16 mouse cellular contexts compared by ENCODE assay signal in genomic region chr9:70524366-70524765, GRCm38 (mm10). TPM values are rescaled to one million over a fixed set of nuclear protein-coding genes. Genes with fewer than 3 reads are reported as not detected.
DNase-seq lines count a peak whose midpoint lies in the region; ATAC-seq and TF ChIP-seq lines count a peak whose summit lies in the region.
"Had no signal": no experiment of that assay in that cellular context is flagged by ENCODE, and none has a peak within 500 bp of the region (broad histone marks: within the 10 kb centered on the region; RNA-seq: fewer than 3 reads in every experiment).

No protein-coding gene starts in this region.

- peak; percentile 33 for DNase-seq in T-cell, adult 2 months (ENCODE audit: low spot score)
- DNase-seq in kidney, postnatal 14 days, result no peak
- no peak for DNase-seq in left cerebral cortex, adult 9 months (ENCODE audit: low spot score in 2 of 2)
- DNase-seq in layer of hippocampus, postnatal 10 days (ENCODE audit: low spot score in 2 of 2), result no peak
- no peak for DNase-seq in lung, postnatal 0 days (ENCODE audit: low spot score)
- DNase-seq: cerebellum, postnatal 25 days; kidney, postnatal 10 days; layer of hippocampus, postnatal 36 days; lung, postnatal 4 days; spleen, adult 18-20 months had no signal

- H3K9me3 ChIP-seq in heart, embryonic 14.5 days (ENCODE audit: control insufficient read depth, low read length), result no peaks in the 10 kb centered on the region
- no peaks in the 10 kb centered on the region for H3K9me3 ChIP-seq in lung, postnatal 0 days (ENCODE audit: low read length)
- H3K9me3 ChIP-seq: embryonic facial prominence, embryonic 12.5 days; limb, embryonic 13.5 days; neural tube, embryonic 13.5 days had no signal

- H3K4me1 ChIP-seq in heart, embryonic 14.5 days (ENCODE audit: control insufficient read depth in 2 of 2, insufficient read depth in 2 of 2, low read length in 2 of 2), result no peaks in the 10 kb centered on the region
- H3K4me1 ChIP-seq in lung, postnatal 0 days (ENCODE audit: insufficient read depth, low read depth, low read length), result no peaks in the 10 kb centered on the region
- H3K4me1 ChIP-seq: embryonic facial prominence, embryonic 12.5 days; limb, embryonic 13.5 days; neural tube, embryonic 13.5 days had no signal

- H3K4me3 ChIP-seq in heart, embryonic 14.5 days (ENCODE audit: control insufficient read depth in 1 of 2, insufficient read depth in 1 of 2, low read depth in 1 of 2, low read length in 2 of 2), result no peak overlapping the region
- H3K4me3 ChIP-seq in lung, postnatal 0 days (ENCODE audit: low read depth, low read length), result no peak overlapping the region
- H3K4me3 ChIP-seq: embryonic facial prominence, embryonic 12.5 days; limb, embryonic 13.5 days; neural tube, embryonic 13.5 days had no signal

- no peaks in the 10 kb centered on the region for H3K36me3 ChIP-seq in heart, embryonic 14.5 days (ENCODE audit: control insufficient read depth, insufficient read depth, low read length)
- no peaks in the 10 kb centered on the region for H3K36me3 ChIP-seq in lung, postnatal 0 days (ENCODE audit: insufficient read depth, low read length)
- H3K36me3 ChIP-seq: embryonic facial prominence, embryonic 12.5 days; limb, embryonic 13.5 days; neural tube, embryonic 13.5 days had no signal

- TF ChIP-seq EP300 in lung, postnatal 0 days (IDR thresholded peaks at IDR 0.05), result no peak

- 31% methylated on average over 7 of the region's 7 CpGs for WGBS in heart, embryonic 14.5 days
- WGBS in lung, postnatal 0 days, result 77% methylated on average over 7 of the region's 7 CpGs

- peak overlapping the region; percentile 69 to 77 for H3K27ac ChIP-seq in heart, embryonic 14.5 days (replicated peaks in 1 of 2; ENCODE audit: control insufficient read depth in 1 of 2, insufficient read depth in 1 of 2, low read depth in 2 of 2, low read length in 2 of 2)
- no peak overlapping the region for H3K27ac ChIP-seq in lung, postnatal 0 days (ENCODE audit: low read length)
- H3K27ac ChIP-seq: embryonic facial prominence, embryonic 12.5 days; limb, embryonic 13.5 days; neural tube, embryonic 13.5 days had no signal

- no peak overlapping the region for H3K4me2 ChIP-seq in heart, embryonic 14.5 days (ENCODE audit: low read length)
- H3K4me2 ChIP-seq in lung, postnatal 0 days (replicated peaks; ENCODE audit: low read depth, low read length), result no peak overlapping the region
- H3K4me2 ChIP-seq: embryonic facial prominence, embryonic 12.5 days; limb, embryonic 13.5 days; neural tube, embryonic 13.5 days had no signal

- TF ChIP-seq CTCF in lung, postnatal 0 days (IDR thresholded peaks at IDR 0.05), result no peak

- no peaks in the 10 kb centered on the region for H3K27me3 ChIP-seq in heart, embryonic 14.5 days (ENCODE audit: control insufficient read depth, insufficient read depth, low read length)
- no peaks in the 10 kb centered on the region for H3K27me3 ChIP-seq in lung, postnatal 0 days (replicated peaks; ENCODE audit: insufficient read depth, low read length)
- H3K27me3 ChIP-seq: embryonic facial prominence, embryonic 12.5 days; limb, embryonic 13.5 days; neural tube, embryonic 13.5 days had no signal

- no peak overlapping the region for H3K9ac ChIP-seq in heart, embryonic 14.5 days (ENCODE audit: low read length)
- H3K9ac ChIP-seq in lung, postnatal 0 days (replicated peaks; ENCODE audit: low read depth), result no peak overlapping the region
- H3K9ac ChIP-seq: embryonic facial prominence, embryonic 12.5 days; limb, embryonic 13.5 days; neural tube, embryonic 13.5 days had no signal

- ATAC-seq in granulocyte monocyte progenitor cell, adult 5-6 weeks (replicated peaks; ENCODE audit: poor library complexity, severe bottlenecking), result peak; percentile 42; the same call in 1 of the 2 replicates
- ATAC-seq in heart, embryonic 14.5 days (ENCODE audit: insufficient number of reproducible peaks, insufficient read depth, low FRiP score, low read depth), result peak; percentile 90
- 0 out of 2 replicates have a peak, but pooled peaks have one; percentile 20 for ATAC-seq in megakaryocyte progenitor cell, adult 5-6 weeks (replicated peaks; ENCODE audit: poor library complexity)
- no peak for ATAC-seq in lung, postnatal 0 days

RNA-seq across cellular contexts. Expression of gene Sltm, which starts 18.2 kb away (rescaled TPM):
- 74.8 and 99.4 TPM in 2 replicates for total RNA-seq in granulocyte monocyte progenitor cell, adult 5-6 weeks (2014; fragmentation: Nextera tagmentation)
- total RNA-seq in granulocyte monocyte progenitor cell, adult 5-6 weeks (2017), result 75.7 and 92.9 TPM in 2 replicates
- 39.8 and 40.7 TPM in 2 replicates for polyA plus RNA-seq in heart, embryonic 14.5 days (2014; fragmentation: Nextera tagmentation; extraction: Ambion mirVana)
- total RNA-seq in megakaryocyte progenitor cell, adult 5-6 weeks (2015), result 87.6 and 105 TPM in 2 replicates
- 75.6 and 111 TPM in 2 replicates for total RNA-seq in megakaryocyte progenitor cell, adult 5-6 weeks (2017)
- total RNA-seq in layer of hippocampus, postnatal 10 days (2021), result 10 to 100 TPM; 48.4 to 60.3 TPM
- polyA plus RNA-seq in lung, postnatal 0 days (2015; fragmentation: Nextera tagmentation; extraction: Ambion mirVana), result 28.1 and 28.6 TPM in 2 replicates

RNA-seq across cellular contexts. Expression of gene Rnf111, which starts 20.8 kb away (rescaled TPM):
- 42.8 and 45.7 TPM in 2 replicates for total RNA-seq in granulocyte monocyte progenitor cell, adult 5-6 weeks (2014; fragmentation: Nextera tagmentation)
- 23.0 and 31.6 TPM in 2 replicates for total RNA-seq in granulocyte monocyte progenitor cell, adult 5-6 weeks (2017)
- 22.8 and 23.2 TPM in 2 replicates for polyA plus RNA-seq in heart, embryonic 14.5 days (2014; fragmentation: Nextera tagmentation; extraction: Ambion mirVana)
- total RNA-seq in megakaryocyte progenitor cell, adult 5-6 weeks (2015), result 43.8 and 49.2 TPM in 2 replicates
- total RNA-seq in megakaryocyte progenitor cell, adult 5-6 weeks (2017), result 22.0 and 31.2 TPM in 2 replicates
- total RNA-seq in layer of hippocampus, postnatal 10 days (2021), result 10 to 100 TPM; 34.3 to 35.8 TPM
- 16.2 and 17.0 TPM in 2 replicates for polyA plus RNA-seq in lung, postnatal 0 days (2015; fragmentation: Nextera tagmentation; extraction: Ambion mirVana)
